Mouse (Mus musculus) thymus, postnatal 0 days (tissue): ENCODE measurements around the gene Cd55b. TPM values are rescaled to one million over a fixed set of nuclear protein-coding genes. Genes with fewer than 3 reads are reported as not detected.

Experiments
- DNase-seq: peaks from one replicate; pipeline ENCODE4 v3.0.0-alpha.2; 2015; ENCODE audit warnings: low spot score
- polyA plus RNA-seq: library from polyadenylated mRNA; unstranded; fragments of >200 nt; fragmentation: Nextera tagmentation; extraction: Ambion mirVana; gene quantifications from 2 replicates; pipeline ENCODE4 v1.2.1, GENCODE M21; 2015

The Cd55b gene
- polyA plus RNA-seq, 1 experiment from 2014 or later = 0.20 TPM

- DNase-seq = no peak
These were observed 80.4 kb downstream of the Cd55b start for GRCm38 (mm10) chr1:130342429-130342828.

Other genes with a start within 250 kb of the Cd55b start
- 4.3 and 4.5 TPM in 2 replicates for gene Cd55, start 39.7 kb upstream of the Cd55b start, polyA plus RNA-seq
- gene Zp3r, start 206.6 kb upstream of the Cd55b start, polyA plus RNA-seq = not detected in 2 replicates
- gene C4bp, start 238.6 kb upstream of the Cd55b start, polyA plus RNA-seq = 0.34 TPM in 1 of 2 replicates, not detected in the other